Mouse (Mus musculus) stomach, postnatal 0 days (tissue): ENCODE data around the gene Cox18. TPM values are rescaled to one million over a fixed set of nuclear protein-coding genes. Genes with fewer than 3 reads are reported as not detected.
A peak's percentile ranks its signal among the peaks of the same experiment; 100 is the strongest.

Source experiments
- ATAC-seq: fragments of 200-750 bp; cut with Nextera tagmentation; 2 replicates; pipeline ENCODE4 v1.8.0; 2017; ENCODE audit not compliant: low FRiP score, low TSS enrichment
- DNase-seq: peaks from one replicate; pipeline ENCODE4 v3.0.0-alpha.2; 2016; ENCODE audit warnings: low spot score
- H3K27ac ChIP-seq: fragments of 300-500 bp; sonication (generic); replicated peaks from 2 replicates; pipeline ENCODE4 v1.5.1; 2014; ENCODE audit warnings: mild to moderate bottlenecking, control low read depth
- H3K27me3 ChIP-seq: fragments of 300-500 bp; sonication (generic); 2 replicates; pipeline ENCODE4 v1.6.1; 2014; ENCODE audit warnings: low read length; ENCODE audit not compliant: control insufficient read depth, insufficient read depth
- H3K36me3 ChIP-seq: fragments of 300-500 bp; sonication (generic); 2 replicates; pipeline ENCODE4 v1.6.1; 2014; ENCODE audit warnings: low read length, mixed read lengths; ENCODE audit not compliant: control insufficient read depth, insufficient read depth
- H3K4me1 ChIP-seq: fragments of 300-500 bp; sonication (generic); replicated peaks from 2 replicates; pipeline ENCODE4 v1.6.1; 2014; ENCODE audit warnings: antibody characterized with exemption; ENCODE audit not compliant: control insufficient read depth, insufficient read depth
- H3K4me2 ChIP-seq: fragments of 300-500 bp; sonication (generic); replicated peaks from 2 replicates; pipeline ENCODE4 v1.6.1; 2014; ENCODE audit warnings: low read depth, mild to moderate bottlenecking, control low read depth, moderate library complexity
- H3K4me3 ChIP-seq: fragments of 300-500 bp; sonication (generic); 2 replicates; pipeline ENCODE4 v1.5.1; 2014; ENCODE audit warnings: low read depth, low read length, control low read depth
- H3K9ac ChIP-seq: fragments of 300-500 bp; sonication (generic); 2 replicates; pipeline ENCODE4 v1.6.1; 2014; ENCODE audit warnings: mild to moderate bottlenecking, low read length, control low read depth, mixed read lengths
- H3K9me3 ChIP-seq: fragments of 300-500 bp; sonication (generic); 2 replicates; pipeline ENCODE4 v1.6.1; 2016; ENCODE audit warnings: low read length; ENCODE audit not compliant: control insufficient read depth
- CTCF ChIP-seq: IDR thresholded peaks from 2 replicates; pipeline ENCODE4 v1.5.1; 2016; ENCODE audit warnings: antibody characterized with exemption, low read depth, mild to moderate bottlenecking, moderate library complexity
- EP300 ChIP-seq: optimal IDR thresholded peaks from 2 replicates; pipeline ENCODE3; 2016; ENCODE audit warnings: antibody characterized with exemption
- WGBS: fragments of 180-500 bp; shearing (Covaris S2); extraction: QIAGEN DNeasy Blood & Tissue Kit; methylation state at CpG from one replicate; pipeline ENCODE4 v1.1.7; 2014; 5-methylcytosine and 5-hydroxymethylcytosine counted together
- polyA plus RNA-seq: library from polyadenylated mRNA; unstranded; fragments of >200 nt; fragmentation: Nextera tagmentation; extraction: Ambion mirVana; gene quantifications from 2 replicates; pipeline ENCODE4 v1.2.1, GENCODE M21; 2015

The Cox18 gene
- polyA plus RNA-seq, 1 experiment from 2014 or later, result 24.0 TPM

DNA sequence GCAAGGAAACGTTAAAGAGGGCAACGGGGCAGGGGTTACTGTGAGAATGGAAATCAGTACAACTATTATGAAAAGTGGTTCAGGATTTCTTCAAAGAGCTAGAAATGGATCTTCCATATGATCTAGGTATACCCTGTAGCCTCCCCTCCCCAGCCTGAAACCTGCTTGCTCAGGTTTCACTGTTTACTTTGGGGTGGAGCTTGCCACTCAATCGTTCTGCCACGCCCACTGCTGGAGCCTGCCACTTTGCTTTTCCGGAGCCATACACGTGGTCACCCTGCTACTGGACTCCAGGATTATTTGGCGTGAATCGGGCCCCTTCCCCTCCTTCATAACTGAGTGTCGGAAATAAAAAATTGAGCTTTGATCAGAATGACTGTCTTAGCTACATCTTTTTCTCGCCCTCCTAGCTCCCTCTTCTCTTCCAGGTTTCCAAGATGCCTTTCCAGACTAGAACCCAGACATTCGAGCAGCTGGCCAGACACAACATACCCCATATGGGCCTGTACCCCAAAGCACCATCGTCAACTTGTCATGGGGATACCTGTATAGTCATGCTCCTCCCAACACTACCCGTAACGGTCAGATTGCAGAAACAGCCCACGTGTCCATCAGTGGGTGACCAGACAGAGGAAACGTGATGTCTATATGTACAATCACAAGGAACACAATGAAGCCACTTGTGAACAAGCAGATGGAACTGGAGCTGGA, 23.7 kb downstream of the Cox18 start:
- no peak overlapping the region for H3K9ac ChIP-seq
- peak; percentile 57; the same call in 1 of the 2 replicates for ATAC-seq
- H3K36me3 ChIP-seq, result no peaks in the 10 kb centered on the region
- no peaks in the 10 kb centered on the region for H3K4me1 ChIP-seq
- no peak overlapping the region for H3K4me2 ChIP-seq
- no peak for TF ChIP-seq EP300
- no peak for TF ChIP-seq CTCF
- H3K27me3 ChIP-seq, result no peaks in the 10 kb centered on the region
- DNase-seq, result peak; percentile 69
- no peaks in the 10 kb centered on the region for H3K9me3 ChIP-seq
- H3K27ac ChIP-seq, result no peak overlapping the region
- no peak overlapping the region for H3K4me3 ChIP-seq
- WGBS, result 43% methylated on average over 16 of the region's 16 CpGs

DNA sequence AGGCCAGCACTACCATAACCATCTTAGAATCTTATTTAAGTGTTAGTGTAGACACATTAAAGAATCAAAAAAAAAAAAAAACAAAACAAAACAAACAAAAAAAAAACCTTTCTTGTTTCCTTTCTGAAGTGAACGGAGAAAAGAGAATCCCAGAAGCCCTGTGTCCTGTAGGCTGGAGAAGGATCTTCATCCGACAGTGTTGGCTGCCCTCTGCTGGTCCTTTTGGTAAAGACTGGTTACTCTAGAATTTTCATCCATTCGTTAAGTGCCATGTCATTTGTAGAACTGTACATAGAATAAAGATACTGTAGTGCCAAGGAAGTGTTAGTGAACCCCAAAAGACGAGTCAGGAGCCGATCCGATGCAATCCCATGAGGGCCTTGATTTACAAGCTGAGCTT, 29.0 kb downstream of the Cox18 start:
- no peak; the same call in 1 of the 2 replicates for ATAC-seq
- 27% methylated on average over 6 of the region's 6 CpGs for WGBS
- no peaks in the 10 kb centered on the region for H3K9me3 ChIP-seq

DNA sequence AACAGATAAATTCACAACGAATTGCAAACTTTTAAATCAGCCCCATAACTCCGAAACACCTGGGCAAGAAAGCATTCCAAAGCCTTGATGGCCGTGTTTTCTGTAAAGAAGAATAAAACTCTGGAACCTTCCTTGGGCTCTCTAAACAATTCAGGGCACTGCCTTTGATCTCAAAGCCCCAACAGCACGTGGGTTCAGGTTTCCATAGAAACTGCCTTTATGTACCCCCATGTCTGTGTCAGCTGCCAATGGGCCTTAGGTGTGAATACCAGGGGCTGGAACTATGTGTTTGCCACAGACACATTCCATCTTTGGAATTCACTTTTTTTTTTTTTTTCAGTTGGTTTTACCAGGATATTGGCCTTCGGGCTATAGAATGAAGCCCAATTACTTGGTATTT, 41.0 kb downstream of the Cox18 start:
- 48% methylated on average over 5 of the region's 5 CpGs for WGBS
- DNase-seq (no peak), ATAC-seq (no peak)
- Histone ChIP-seq H3K36me3 (no peaks in the 10 kb centered on the region), H3K9me3 (no peaks in the 10 kb centered on the region), H3K27ac (no peak overlapping the region), H3K4me2 (no peak overlapping the region), H3K27me3 (no peaks in the 10 kb centered on the region), H3K4me1 (no peaks in the 10 kb centered on the region), H3K4me3 (no peak overlapping the region), H3K9ac (no peak overlapping the region)
- TF ChIP-seq CTCF (no peak), EP300 (no peak)

More for the DNA sequence above, 29.0 kb downstream of the Cox18 start:
- no peak overlapping the region for H3K9ac ChIP-seq
- no peaks in the 10 kb centered on the region for H3K27me3 ChIP-seq
- no peak overlapping the region for H3K27ac ChIP-seq
- TF ChIP-seq CTCF, result peak; percentile 87
- no peak for TF ChIP-seq EP300
- DNase-seq, result peak; percentile 66
- H3K4me2 ChIP-seq, result no peak overlapping the region
- no peak overlapping the region for H3K4me3 ChIP-seq
- H3K36me3 ChIP-seq, result no peaks in the 10 kb centered on the region
- H3K4me1 ChIP-seq, result no peaks in the 10 kb centered on the region

DNA sequence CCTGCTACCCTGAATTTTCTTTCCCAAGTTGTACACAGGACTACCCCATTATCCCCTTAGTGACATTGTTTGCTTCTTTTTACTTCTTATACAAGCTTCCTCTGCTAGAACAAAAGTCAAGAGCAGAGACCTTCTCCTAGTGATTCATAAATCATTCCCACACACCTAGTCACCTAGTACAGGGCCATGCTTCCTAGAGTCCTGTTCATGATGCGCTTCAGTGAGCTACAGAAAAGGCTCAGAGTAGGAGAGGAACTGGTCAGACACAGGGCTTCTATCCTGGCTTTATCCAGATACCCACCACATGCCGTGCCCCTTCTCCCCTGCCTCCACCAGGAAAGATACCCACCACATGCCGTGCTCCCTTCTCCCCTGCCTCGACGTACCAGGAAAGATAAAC, 44.7 kb downstream of the Cox18 start:
- Histone ChIP-seq H3K9me3 (no peaks in the 10 kb centered on the region), H3K4me3 (no peak overlapping the region), H3K4me1 (no peaks in the 10 kb centered on the region), H3K9ac (no peak overlapping the region), H3K27ac (no peak overlapping the region), H3K4me2 (no peak overlapping the region), H3K27me3 (no peaks in the 10 kb centered on the region), H3K36me3 (no peaks in the 10 kb centered on the region)
- DNase-seq, result no peak
- WGBS, result 45% methylated on average over 5 of the region's 5 CpGs
- no peak for ATAC-seq
- no peak for TF ChIP-seq EP300
- no peak for TF ChIP-seq CTCF

DNA sequence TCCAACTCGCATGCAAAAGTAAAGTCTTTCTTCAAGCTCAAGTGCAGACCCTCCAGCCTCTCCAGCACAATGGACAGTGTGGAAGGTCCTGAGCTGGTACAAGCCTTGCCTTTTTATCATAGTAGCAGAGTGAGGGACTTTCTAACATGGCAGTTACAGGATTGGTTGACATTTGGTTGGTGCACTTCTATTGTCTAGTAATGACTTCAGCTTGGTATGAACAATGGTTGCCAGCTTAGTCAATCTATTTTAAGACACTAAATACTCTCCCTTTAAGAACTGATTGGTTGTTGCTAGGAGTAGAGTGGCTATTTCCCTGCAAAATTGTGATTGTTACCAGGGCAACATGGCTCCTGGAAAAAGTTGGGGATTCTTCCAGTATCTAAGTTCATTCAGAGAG, 45.7 kb downstream of the Cox18 start:
- Histone ChIP-seq H3K9me3 (no peaks in the 10 kb centered on the region), H3K4me2 (no peak overlapping the region), H3K4me1 (no peaks in the 10 kb centered on the region), H3K27ac (no peak overlapping the region), H3K4me3 (no peak overlapping the region), H3K9ac (no peak overlapping the region), H3K36me3 (no peaks in the 10 kb centered on the region), H3K27me3 (no peaks in the 10 kb centered on the region)
- DNase-seq (no peak), ATAC-seq (no peak)
- 85% methylated on average over 1 of the region's 1 CpGs for WGBS
- TF ChIP-seq CTCF, result no peak

Other genes starting within 250 kb of the Cox18 start
- 12.5 and 12.9 TPM in 2 replicates for gene Ankrd17, start 142.6 kb upstream of the Cox18 start, polyA plus RNA-seq
- 4.1 and 5.4 TPM in 2 replicates for gene Gm9958, start 143.2 kb upstream of the Cox18 start, polyA plus RNA-seq
- gene Alb, start 236.9 kb upstream of the Cox18 start, polyA plus RNA-seq, result 23.6 and 39.8 TPM in 2 replicates